Mouse (Mus musculus) neural tube, embryonic 15.5 days (tissue): ENCODE measurements at regions not wholly inside any gene's neighbourhood (a gene's known extent, or its start where the extent isn't known, plus 50 kb on each side); places are given as distances from the start of the nearest gene placed in this dataset.

Source experiments
- ATAC-seq: fragments of 200-750 bp; cut with Nextera tagmentation; 2 replicates; pipeline ENCODE4 v1.8.0; 2017; ENCODE audit warnings: mild to moderate bottlenecking, moderate TSS enrichment, moderate library complexity; ENCODE audit not compliant: low FRiP score
- H3K27ac ChIP-seq: fragments of 300-500 bp; sonication (generic); replicated peaks from 2 replicates; pipeline ENCODE4 v1.5.1; 2015; ENCODE audit warnings: mild to moderate bottlenecking, inconsistent platforms
- H3K27me3 ChIP-seq: fragments of 300-500 bp; sonication (generic); replicated peaks from 2 replicates; pipeline ENCODE4 v1.6.1; 2015; ENCODE audit warnings: inconsistent platforms
- H3K36me3 ChIP-seq: fragments of 300-500 bp; sonication (generic); 2 replicates; pipeline ENCODE4 v1.6.1; 2015; ENCODE audit warnings: inconsistent platforms
- H3K4me1 ChIP-seq: fragments of 300-500 bp; sonication (generic); 2 replicates; pipeline ENCODE4 v1.6.1; 2015; ENCODE audit warnings: inconsistent platforms
- H3K4me2 ChIP-seq: fragments of 300-500 bp; sonication (generic); 2 replicates; pipeline ENCODE4 v1.6.1; 2015; ENCODE audit warnings: inconsistent platforms, mild to moderate bottlenecking, moderate library complexity
- H3K4me3 ChIP-seq: fragments of 300-500 bp; sonication (generic); replicated peaks from 2 replicates; pipeline ENCODE4 v1.5.1; 2015; ENCODE audit warnings: mild to moderate bottlenecking, inconsistent platforms
- H3K9ac ChIP-seq: fragments of 300-500 bp; sonication (generic); replicated peaks from 2 replicates; pipeline ENCODE4 v1.6.1; 2015; ENCODE audit warnings: mild to moderate bottlenecking, inconsistent platforms
- H3K9me3 ChIP-seq: fragments of 300-500 bp; sonication (generic); replicated peaks from 2 replicates; pipeline ENCODE4 v1.6.1; 2016; ENCODE audit warnings: inconsistent platforms
- WGBS: fragments of 180-500 bp; shearing (Covaris S2); methylation state at CpG from one replicate; pipeline ENCODE4 v1.1.7; 2015; ENCODE audit warnings: mixed read lengths; 5-methylcytosine and 5-hydroxymethylcytosine counted together

DNA sequence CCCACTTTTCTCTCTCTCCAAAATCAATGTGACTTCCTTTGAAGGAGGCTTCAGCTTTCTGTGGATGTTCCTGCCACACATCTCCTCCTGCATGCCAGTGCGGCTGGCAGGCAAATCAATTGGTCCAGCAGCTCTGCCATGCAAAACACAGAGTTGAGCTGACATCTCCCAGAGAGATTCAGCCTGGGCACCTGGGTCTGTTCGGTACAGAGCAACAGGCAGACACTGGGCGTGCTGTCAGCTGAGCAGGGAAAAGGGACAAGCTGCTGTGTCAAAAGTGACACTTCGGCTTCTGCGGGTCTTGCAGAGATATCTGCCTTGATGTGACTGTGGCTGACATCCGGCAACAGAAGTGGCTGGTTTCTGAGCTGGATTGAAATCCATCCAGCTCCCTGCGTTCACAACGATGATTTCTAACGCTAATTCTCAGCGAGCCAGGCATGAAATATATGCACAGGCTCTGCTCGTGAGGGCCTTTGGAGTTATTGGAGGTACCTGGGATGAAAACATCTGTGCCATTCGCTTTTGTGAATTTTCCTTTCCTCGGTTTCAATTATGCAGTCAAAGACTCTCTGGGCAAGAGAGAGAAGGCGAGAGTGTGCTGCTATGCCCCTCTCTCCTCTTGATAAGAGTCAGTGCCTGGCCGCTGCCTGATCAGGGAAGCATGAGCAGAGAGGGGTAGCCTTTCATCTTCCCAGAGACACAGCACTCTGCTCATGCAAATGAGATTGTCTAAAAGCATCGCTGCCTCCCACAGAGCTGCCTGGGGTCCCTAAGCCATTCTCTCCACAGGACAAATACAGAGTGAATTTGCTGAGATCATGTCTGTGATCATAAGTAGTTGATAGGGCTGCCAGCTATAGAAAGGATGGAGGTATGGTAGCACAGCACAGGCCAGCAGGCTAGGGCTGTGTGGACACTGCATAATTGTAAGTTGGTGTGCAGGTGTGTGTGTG, 295.4 kb upstream of the Myt1l start:
- Histone ChIP-seq H3K9ac (peak overlapping the region; percentile 11; the same call in 1 of the 2 replicates), H3K9me3 (no peaks in the 10 kb centered on the region), H3K36me3 (no peaks in the 10 kb centered on the region), H3K4me3 (no peak overlapping the region), H3K4me1 (peaks cover 23% of the 10 kb centered on the region), H3K27ac (peak overlapping the region; percentile 84), H3K27me3 (no peaks in the 10 kb centered on the region), H3K4me2 (peak overlapping the region; percentile 36)
- WGBS, result 16% methylated on average over 16 of the region's 16 CpGs
- peak; percentile 44; the same call in 1 of the 2 replicates for ATAC-seq

DNA sequence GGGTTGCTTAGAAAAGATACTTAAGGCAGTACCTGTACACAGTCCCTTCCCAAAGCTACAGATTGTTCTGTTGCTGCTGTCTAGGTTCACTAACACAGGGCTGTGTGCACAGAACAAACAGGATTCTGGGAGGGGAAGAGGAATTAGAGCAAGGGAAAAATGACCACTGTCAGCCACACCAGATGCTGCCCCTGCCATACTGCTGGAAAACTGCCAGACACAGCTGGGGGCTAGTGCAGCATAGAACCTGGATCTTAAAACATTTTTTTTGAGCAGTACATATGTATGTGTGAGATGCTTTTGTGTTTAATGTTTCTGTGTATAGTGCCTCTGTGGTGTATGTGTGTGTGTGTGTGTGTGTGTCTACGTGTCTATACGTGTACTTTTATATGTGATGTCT, 291.7 kb upstream of the Myt1l start:
- 82% methylated on average over 2 of the region's 2 CpGs for WGBS
- Histone ChIP-seq H3K4me2 (no peak overlapping the region), H3K27ac (no peak overlapping the region), H3K36me3 (no peaks in the 10 kb centered on the region), H3K4me3 (no peak overlapping the region), H3K9me3 (no peaks in the 10 kb centered on the region), H3K27me3 (no peaks in the 10 kb centered on the region), H3K9ac (no peak overlapping the region), H3K4me1 (peaks cover 47% of the 10 kb centered on the region)
- ATAC-seq, result no peak

DNA sequence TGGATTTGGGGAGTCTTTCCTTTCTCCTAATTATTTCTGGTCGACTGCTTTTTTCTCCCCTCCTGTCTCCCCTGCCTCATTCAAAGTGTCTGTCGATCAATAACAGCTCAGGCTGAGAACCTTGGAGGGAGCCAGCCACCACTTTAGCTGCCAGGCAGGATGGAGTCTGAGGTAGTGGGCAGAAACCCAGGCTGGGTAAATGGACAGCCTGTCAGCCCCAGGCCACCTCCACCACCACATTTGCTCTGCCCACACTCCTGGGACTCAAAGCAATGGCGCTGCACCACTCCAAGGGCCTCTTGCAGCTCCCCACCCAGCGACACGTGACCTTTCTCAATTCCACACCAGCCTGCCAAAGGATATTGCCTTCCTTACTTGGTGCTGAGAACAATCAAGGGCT, 290.7 kb upstream of the Myt1l start:
- H3K27me3 ChIP-seq, result no peaks in the 10 kb centered on the region
- H3K9ac ChIP-seq, result no peak overlapping the region
- WGBS, result 42% methylated on average over 5 of the region's 5 CpGs
- no peak overlapping the region for H3K27ac ChIP-seq
- no peak overlapping the region for H3K4me3 ChIP-seq
- H3K9me3 ChIP-seq, result no peaks in the 10 kb centered on the region
- H3K4me1 ChIP-seq, result peaks cover 42% of the 10 kb centered on the region
- ATAC-seq, result no peak
- no peaks in the 10 kb centered on the region for H3K36me3 ChIP-seq
- no peak overlapping the region for H3K4me2 ChIP-seq

DNA sequence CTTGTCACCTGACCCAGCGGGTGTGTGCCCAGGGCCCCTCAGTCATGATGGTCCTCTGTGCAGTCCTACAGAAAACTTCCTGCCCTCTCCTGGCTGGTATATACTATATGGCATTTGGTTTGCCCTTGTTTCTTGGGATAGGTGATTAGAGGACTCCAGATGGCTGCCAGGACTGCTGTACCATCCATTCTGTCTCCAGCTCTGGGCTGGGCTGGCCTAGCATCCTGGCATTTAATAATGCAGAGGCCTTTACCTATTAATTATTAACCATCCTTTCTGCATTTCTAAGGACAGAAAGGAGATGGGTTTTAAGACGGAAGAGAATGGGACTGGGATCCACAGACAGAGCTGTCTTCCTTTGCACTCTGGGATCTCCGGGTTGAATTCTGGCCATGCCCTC, 288.7 kb upstream of the Myt1l start:
- ATAC-seq, result no peak
- Histone ChIP-seq H3K4me1 (peaks cover 42% of the 10 kb centered on the region), H3K27me3 (no peaks in the 10 kb centered on the region), H3K4me3 (no peak overlapping the region), H3K9ac (no peak overlapping the region), H3K4me2 (no peak overlapping the region), H3K9me3 (no peaks in the 10 kb centered on the region), H3K36me3 (no peaks in the 10 kb centered on the region), H3K27ac (peak overlapping the region; percentile 72)
- WGBS, result 75% methylated on average over 3 of the region's 3 CpGs

DNA sequence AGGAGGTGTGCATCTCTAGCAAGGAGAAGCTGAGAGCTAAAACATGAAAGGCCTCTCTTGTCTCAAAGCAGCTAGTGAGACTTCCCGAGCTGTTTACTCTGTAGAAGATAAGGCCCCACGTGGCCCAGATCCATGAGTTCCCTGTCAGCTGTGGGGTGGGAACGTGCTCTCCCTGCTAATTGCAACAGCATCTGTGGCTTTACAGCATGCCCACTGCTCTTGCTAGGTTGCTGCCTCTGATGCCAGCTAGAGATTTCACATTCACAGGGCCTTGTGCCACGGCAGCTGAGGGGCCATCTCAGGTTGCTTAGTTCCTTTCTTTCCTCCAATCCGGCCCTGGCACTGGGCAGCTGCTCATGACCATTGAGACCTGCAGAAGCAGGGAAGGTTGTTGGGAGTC, 288.2 kb upstream of the Myt1l start:
- Histone ChIP-seq H3K9me3 (no peaks in the 10 kb centered on the region), H3K27ac (peak overlapping the region; percentile 72), H3K27me3 (no peaks in the 10 kb centered on the region), H3K4me1 (peaks cover 42% of the 10 kb centered on the region), H3K4me2 (no peak overlapping the region), H3K9ac (0 out of 2 replicates have a peak overlapping the region, but pooled peaks have one; percentile 14), H3K4me3 (no peak overlapping the region), H3K36me3 (no peaks in the 10 kb centered on the region)
- WGBS, result 28% methylated on average over 5 of the region's 5 CpGs
- ATAC-seq, result peak; percentile 64; the same call in 1 of the 2 replicates

DNA sequence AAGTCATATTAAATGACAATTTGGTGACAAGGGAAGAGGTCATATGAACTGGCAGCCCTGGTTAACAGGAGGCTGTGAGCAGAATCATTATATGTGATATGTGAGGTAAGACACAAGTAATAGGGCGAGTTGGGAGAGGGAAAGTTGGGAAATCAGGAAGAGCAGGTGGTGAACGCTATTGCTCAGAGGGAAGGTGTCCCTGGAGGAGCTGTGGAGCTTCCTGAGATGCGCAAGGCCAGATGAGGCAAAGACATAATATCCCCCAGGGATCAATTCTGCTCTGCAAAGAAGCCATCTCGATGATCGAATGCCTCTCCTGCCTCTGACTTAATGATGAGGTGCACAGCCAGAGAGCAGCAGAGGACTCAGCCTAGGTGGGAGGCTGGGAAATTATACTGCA, 285.1 kb upstream of the Myt1l start:
- WGBS, result 31% methylated on average over 5 of the region's 5 CpGs
- Histone ChIP-seq H3K27ac (0 out of 2 replicates have a peak overlapping the region, but pooled peaks have one; percentile 15), H3K9ac (no peak overlapping the region), H3K4me3 (no peak overlapping the region), H3K4me2 (no peak overlapping the region), H3K4me1 (peaks cover 57% of the 10 kb centered on the region), H3K36me3 (no peaks in the 10 kb centered on the region), H3K9me3 (no peaks in the 10 kb centered on the region), H3K27me3 (no peaks in the 10 kb centered on the region)
- no peak for ATAC-seq

DNA sequence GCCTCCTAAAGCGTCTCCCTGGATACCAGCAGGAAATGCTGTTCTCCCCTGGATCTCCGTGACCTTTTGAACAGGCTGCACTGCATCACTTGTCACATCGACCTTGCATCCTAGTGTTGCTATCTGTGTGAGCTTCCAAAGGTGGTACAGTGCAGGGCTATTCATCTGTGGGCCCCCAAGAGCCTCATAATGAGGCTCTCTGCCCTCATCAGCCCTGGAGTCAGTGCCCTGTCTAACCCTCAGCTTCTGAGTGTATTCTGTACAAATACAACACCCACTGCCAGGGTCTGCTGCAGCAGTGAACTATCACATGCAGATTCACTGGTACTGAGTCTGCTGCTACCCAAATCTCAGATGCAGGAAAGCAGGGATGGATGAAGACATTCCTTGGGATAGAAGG, 282.1 kb upstream of the Myt1l start:
- H3K9me3 ChIP-seq, result no peaks in the 10 kb centered on the region
- H3K27ac ChIP-seq, result peak overlapping the region; percentile 77
- H3K4me1 ChIP-seq, result peaks cover 36% of the 10 kb centered on the region
- no peaks in the 10 kb centered on the region for H3K36me3 ChIP-seq
- no peak for ATAC-seq
- H3K9ac ChIP-seq, result no peak overlapping the region; the same call in 1 of the 2 replicates
- H3K27me3 ChIP-seq, result no peaks in the 10 kb centered on the region
- no peak overlapping the region for H3K4me3 ChIP-seq
- WGBS, result 30% methylated on average over 3 of the region's 3 CpGs
- H3K4me2 ChIP-seq, result no peak overlapping the region

DNA sequence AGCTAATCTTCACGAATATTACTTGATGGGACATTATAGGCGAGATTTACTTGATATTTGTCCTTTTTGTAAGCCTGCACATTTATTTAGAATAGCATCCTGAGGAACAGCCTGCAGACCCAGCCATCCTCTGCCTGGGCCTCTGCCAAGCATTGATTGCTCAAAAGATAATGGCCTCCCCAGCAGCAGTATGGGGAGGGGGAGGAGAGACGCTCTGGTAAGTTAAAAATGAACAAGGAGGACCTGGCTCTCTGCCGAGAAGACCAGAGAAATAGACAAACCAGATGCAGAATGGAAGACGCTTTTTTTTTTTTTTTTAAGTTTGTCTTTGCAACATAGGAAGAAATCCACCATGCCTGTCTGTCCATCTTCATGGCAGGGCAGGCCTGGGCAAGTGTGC, 280.8 kb upstream of the Myt1l start:
- Histone ChIP-seq H3K4me3 (no peak overlapping the region), H3K27me3 (no peaks in the 10 kb centered on the region), H3K36me3 (no peaks in the 10 kb centered on the region), H3K9me3 (no peaks in the 10 kb centered on the region), H3K9ac (no peak overlapping the region), H3K27ac (peak overlapping the region; percentile 77), H3K4me1 (peaks cover 36% of the 10 kb centered on the region), H3K4me2 (no peak overlapping the region)
- WGBS, result 40% methylated on average over 5 of the region's 5 CpGs
- peak; percentile 55; the same call in 1 of the 2 replicates for ATAC-seq

DNA sequence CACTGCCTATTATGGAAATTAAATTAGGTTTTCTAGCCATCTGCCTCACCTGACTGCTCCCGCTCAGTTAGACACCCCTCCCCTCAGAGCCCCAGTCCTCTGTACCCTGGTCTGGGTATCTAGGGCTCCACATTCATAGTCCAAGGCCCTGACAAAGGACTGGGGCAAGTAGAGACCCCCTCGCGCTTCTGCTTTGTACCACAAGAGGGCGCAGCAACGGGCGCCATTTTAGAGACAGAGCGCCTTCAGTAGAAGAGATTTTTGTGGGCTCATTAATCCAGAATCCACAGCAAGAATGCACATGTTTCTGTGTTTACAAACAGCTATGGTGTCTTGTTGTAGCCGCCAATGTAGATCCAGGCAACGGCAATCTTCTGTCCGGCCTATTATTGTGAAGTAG, 279.7 kb upstream of the Myt1l start:
- H3K4me2 ChIP-seq, result no peak overlapping the region
- no peaks in the 10 kb centered on the region for H3K9me3 ChIP-seq
- no peak overlapping the region for H3K4me3 ChIP-seq
- WGBS, result 88% methylated on average over 10 of the region's 10 CpGs
- ATAC-seq, result no peak
- no peaks in the 10 kb centered on the region for H3K27me3 ChIP-seq
- H3K27ac ChIP-seq, result 0 out of 2 replicates have a peak overlapping the region, but pooled peaks have one; percentile 9
- H3K4me1 ChIP-seq, result peaks cover 25% of the 10 kb centered on the region
- H3K9ac ChIP-seq, result no peak overlapping the region
- no peaks in the 10 kb centered on the region for H3K36me3 ChIP-seq

DNA sequence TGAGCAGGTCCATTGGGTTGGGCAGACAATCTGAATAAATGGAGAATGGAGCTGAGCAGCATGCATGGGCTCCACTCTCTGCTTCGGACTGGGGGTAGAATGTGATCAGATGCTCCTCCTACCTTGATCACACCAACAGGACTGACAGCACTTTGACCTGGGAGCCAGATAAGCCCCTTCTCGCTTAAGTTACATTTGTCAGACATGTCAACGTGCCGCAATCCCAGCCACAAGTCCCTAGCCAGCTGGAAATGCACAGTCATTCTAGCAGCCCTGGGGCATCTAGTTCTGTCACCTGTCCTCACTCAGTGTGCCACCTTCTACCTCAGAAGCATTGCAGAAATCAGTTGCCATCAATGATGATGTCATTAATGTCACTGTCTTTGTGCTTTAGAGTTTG, 272.1 kb upstream of the Myt1l start:
- 97% methylated on average over 4 of the region's 4 CpGs for WGBS
- no peak overlapping the region for H3K4me2 ChIP-seq

DNA sequence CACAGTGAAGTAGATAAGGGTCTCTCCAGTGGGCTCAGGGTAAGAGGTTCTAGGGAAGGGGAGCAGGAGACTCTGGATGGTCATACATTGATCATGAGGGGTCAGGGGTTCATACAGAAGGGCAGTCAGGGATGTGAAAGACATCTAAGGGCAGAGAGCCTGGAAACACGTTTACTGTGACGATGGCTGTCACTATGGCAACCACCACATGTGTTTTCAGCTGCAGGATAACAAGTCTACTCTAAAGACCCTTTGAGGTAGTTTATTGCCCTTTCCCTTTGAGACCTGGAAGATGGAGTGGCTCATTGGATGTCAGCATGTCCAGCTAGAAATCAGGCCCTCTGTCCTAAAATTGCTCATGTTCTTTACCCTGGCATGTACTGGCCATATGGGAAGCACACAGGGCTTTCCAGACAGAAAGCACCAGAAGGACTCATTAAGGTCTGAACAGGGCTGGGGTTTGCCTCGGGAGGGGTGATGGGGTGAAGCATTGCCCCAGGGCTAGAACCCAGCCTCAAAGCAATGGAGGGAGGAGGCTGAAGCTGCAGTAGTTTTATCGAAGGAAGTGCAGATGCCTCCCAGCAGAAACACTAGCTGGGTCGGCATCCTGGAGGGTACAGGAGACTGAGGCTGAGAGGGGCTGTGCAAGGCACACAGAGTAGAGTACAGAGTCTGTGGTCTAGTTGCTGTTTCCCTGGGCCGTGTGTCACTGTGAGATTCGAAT, 271.0 kb upstream of the Myt1l start:
- H3K27me3 ChIP-seq, result no peaks in the 10 kb centered on the region
- 13% methylated on average over 7 of the region's 7 CpGs for WGBS
- H3K9ac ChIP-seq, result peak overlapping the region; percentile 30; the same call in 1 of the 2 replicates
- H3K9me3 ChIP-seq, result no peaks in the 10 kb centered on the region
- peak overlapping the region; percentile 65 for H3K27ac ChIP-seq
- peak; percentile 28; the same call in 1 of the 2 replicates for ATAC-seq
- peaks cover 32% of the 10 kb centered on the region for H3K4me1 ChIP-seq
- no peak overlapping the region for H3K4me2 ChIP-seq
- no peak overlapping the region for H3K4me3 ChIP-seq
- no peaks in the 10 kb centered on the region for H3K36me3 ChIP-seq

More for the DNA sequence above, 272.1 kb upstream of the Myt1l start:
- H3K9me3 ChIP-seq, result no peaks in the 10 kb centered on the region
- no peaks in the 10 kb centered on the region for H3K27me3 ChIP-seq
- H3K27ac ChIP-seq, result no peak overlapping the region
- ATAC-seq, result no peak
- no peak overlapping the region for H3K9ac ChIP-seq
- H3K4me3 ChIP-seq, result no peak overlapping the region
- no peaks in the 10 kb centered on the region for H3K36me3 ChIP-seq
- H3K4me1 ChIP-seq, result peaks cover 32% of the 10 kb centered on the region
